Mouse (Mus musculus) liver, embryonic 15.5 days (tissue): ENCODE results near the gene Epgn. TPM values are rescaled to one million over a fixed set of nuclear protein-coding genes. Genes with fewer than 3 reads are reported as not detected.

ENCODE experiments used
- polyA plus RNA-seq: library from polyadenylated mRNA; unstranded; fragments of >200 nt; fragmentation: Nextera tagmentation; extraction: Ambion mirVana; gene quantifications from 2 replicates; pipeline ENCODE4 v1.2.1, GENCODE M21; 2015

The Epgn gene
- polyA plus RNA-seq, 1 experiment from 2014 or later: 0.05 TPM

Other genes starting within 250 kb of the Epgn start
- gene Cxcl3, start 241.4 kb upstream of the Epgn start, polyA plus RNA-seq: not detected in 2 replicates
- gene Cxcl15, start 232.9 kb upstream of the Epgn start, polyA plus RNA-seq: not detected in 2 replicates
- 2.7 and 3.1 TPM in 2 replicates for gene Cxcl1, start 136.2 kb upstream of the Epgn start, polyA plus RNA-seq
- not detected in 2 replicates for gene Cxcl2, start 123.6 kb upstream of the Epgn start, polyA plus RNA-seq
- gene Mthfd2l, start 96.3 kb upstream of the Epgn start, polyA plus RNA-seq: 5.3 and 6.7 TPM in 2 replicates
- gene Ereg, start 47.2 kb downstream of the Epgn start, polyA plus RNA-seq: 0.07 and 0.15 TPM in 2 replicates
- not detected in 2 replicates for gene Areg, start 112.1 kb downstream of the Epgn start, polyA plus RNA-seq